Mouse (Mus musculus): ENCODE data around the gene Galnt7. TPM values are rescaled to one million over a fixed set of nuclear protein-coding genes. Genes with fewer than 3 reads are reported as not detected.

The Galnt7 gene
- polyA plus RNA-seq, 1 experiment, result 12.0 TPM

GRCm38 (mm10) chr8:57589176-57589575, 63.7 kb downstream of the Galnt7 start:
- no peak for DNase-seq (ENCODE audit: low read depth, low spot score)

GRCm38 (mm10) chr8:57588604-57589003, 64.2 kb downstream of the Galnt7 start:
- no peak for DNase-seq (ENCODE audit: low read depth, low spot score)
- 43% methylated on average over 1 of the region's 1 CpGs for WGBS

More at GRCm38 (mm10) chr8:57589176-57589575, 63.7 kb downstream of the Galnt7 start:
- WGBS, result 25% methylated on average over 9 of the region's 9 CpGs

GRCm38 (mm10) chr8:57586667-57587066, 66.2 kb downstream of the Galnt7 start:
- DNase-seq (ENCODE audit: low read depth, low spot score), result no peak
- 44% methylated on average over 4 of the region's 4 CpGs for WGBS

GRCm38 (mm10) chr8:57585831-57586230, 67.0 kb downstream of the Galnt7 start:
- DNase-seq (ENCODE audit: low read depth, low spot score), result no peak
- 67% methylated on average over 3 of the region's 3 CpGs for WGBS

GRCm38 (mm10) chr8:57585128-57585442, 67.7 kb downstream of the Galnt7 start:
- 92% methylated on average over 5 of the region's 5 CpGs for WGBS

GRCm38 (mm10) chr8:57584416-57585127, 68.3 kb downstream of the Galnt7 start:
- DNase-seq (ENCODE audit: low read depth, low spot score), result no peak
- whole genome bisulfite sequencing, result 39% methylated on average over 8 of the region's 8 CpGs

More at GRCm38 (mm10) chr8:57585128-57585442, 67.7 kb downstream of the Galnt7 start:
- DNase-seq (ENCODE audit: low read depth, low spot score), result no peak

- no peak for DNase-seq (ENCODE audit: low read depth, low spot score)
- WGBS, result 25% methylated on average over 6 of the region's 6 CpGs
Observed at GRCm38 (mm10) chr8:57579845-57580244, 73.0 kb downstream of the Galnt7 start.

- WGBS, result 55% methylated on average over 5 of the region's 5 CpGs
- DNase-seq (ENCODE audit: low read depth, low spot score), result no peak
Observed at GRCm38 (mm10) chr8:57577301-57577700, 75.5 kb downstream of the Galnt7 start.

GRCm38 (mm10) chr8:57576238-57576637, 76.6 kb downstream of the Galnt7 start:
- WGBS, result 14% methylated on average over 7 of the region's 7 CpGs
- DNase-seq (ENCODE audit: low read depth, low spot score), result no peak

GRCm38 (mm10) chr8:57575336-57575735, 77.5 kb downstream of the Galnt7 start:
- no peak for DNase-seq (ENCODE audit: low read depth, low spot score)
- 53% methylated on average over 9 of the region's 9 CpGs for WGBS

GRCm38 (mm10) chr8:57574398-57574797, 78.4 kb downstream of the Galnt7 start:
- DNase-seq (ENCODE audit: low read depth, low spot score), result no peak
- WGBS, result 2% methylated on average over 7 of the region's 7 CpGs

- no peak for DNase-seq (ENCODE audit: low read depth, low spot score)
- WGBS, result 78% methylated on average over 6 of the region's 6 CpGs
Observed at GRCm38 (mm10) chr8:57573844-57574243, 79.0 kb downstream of the Galnt7 start.

- 89% methylated on average over 6 of the region's 6 CpGs for WGBS
- DNase-seq (ENCODE audit: low read depth, low spot score), result no peak
Observed at GRCm38 (mm10) chr8:57569886-57570285, 82.9 kb downstream of the Galnt7 start.

GRCm38 (mm10) chr8:57569400-57569795, 83.4 kb downstream of the Galnt7 start:
- WGBS, result 45% methylated on average over 11 of the region's 11 CpGs
- no peak for DNase-seq (ENCODE audit: low read depth, low spot score)

GRCm38 (mm10) chr8:57568633-57569399, 84.0 kb downstream of the Galnt7 start:
- no peak for DNase-seq (ENCODE audit: low read depth, low spot score)
- 89% methylated on average over 18 of the region's 18 CpGs for WGBS

- DNase-seq (ENCODE audit: low read depth, low spot score), result no peak
- WGBS, result 92% methylated on average over 7 of the region's 7 CpGs
Observed at GRCm38 (mm10) chr8:57567998-57568397, 84.8 kb downstream of the Galnt7 start.

GRCm38 (mm10) chr8:57565039-57565438, 87.8 kb downstream of the Galnt7 start:
- no peak for DNase-seq (ENCODE audit: low read depth, low spot score)
- WGBS, result 45% methylated on average over 6 of the region's 6 CpGs

GRCm38 (mm10) chr8:57563726-57564125, 89.1 kb downstream of the Galnt7 start:
- DNase-seq (ENCODE audit: low read depth, low spot score), result no peak
- 42% methylated on average over 15 of the region's 15 CpGs for WGBS

GRCm38 (mm10) chr8:57562741-57563140, 90.1 kb downstream of the Galnt7 start:
- DNase-seq (ENCODE audit: low read depth, low spot score), result no peak
- WGBS, result 87% methylated on average over 3 of the region's 3 CpGs

- DNase-seq (ENCODE audit: low read depth, low spot score), result no peak
- 88% methylated on average over 9 of the region's 9 CpGs for WGBS
Observed at GRCm38 (mm10) chr8:57560926-57561325, 91.9 kb downstream of the Galnt7 start.

All from large intestine, adult 2 months (tissue).